Comparison of ENCODE assay signal across 8 mouse cellular contexts in the genomic region with DNA sequence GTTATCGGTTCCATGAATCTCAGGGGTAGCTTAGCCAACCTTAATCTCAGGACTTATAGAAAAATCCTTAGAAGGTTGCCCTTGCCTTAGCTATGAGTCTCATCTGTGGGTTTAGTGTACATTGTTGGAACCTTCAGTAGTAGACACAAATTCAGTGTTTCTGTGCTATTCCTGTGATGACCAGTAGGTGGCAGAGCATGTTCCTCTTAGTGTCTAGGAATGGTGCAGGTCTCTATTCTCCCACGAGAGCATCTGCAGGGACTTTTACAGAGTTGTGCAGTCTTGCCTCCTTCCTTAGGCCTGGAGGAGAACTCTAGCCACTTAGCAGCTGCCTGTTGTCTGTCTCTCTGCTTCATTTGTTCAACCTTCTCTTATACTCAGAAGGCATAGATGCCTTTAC.
DNase-seq lines count a peak whose midpoint lies in the region; ATAC-seq and TF ChIP-seq lines count a peak whose summit lies in the region.

No protein-coding gene starts in this region.

- no peak for ATAC-seq in hindbrain, embryonic 11.5 days (ENCODE audit: low FRiP score)

- no peaks in the 10 kb centered on the region for H3K9me3 ChIP-seq in hindbrain, embryonic 11.5 days (ENCODE audit: control insufficient read depth, low read length)

- TF ChIP-seq CTCF in cortical plate, adult 2 months (IDR thresholded peaks at IDR 0.05; ENCODE audit: extremely low read depth, insufficient read depth, low read length) = peak; percentile 73
- TF ChIP-seq CTCF in layer of hippocampus, adult 2 months (conservative IDR thresholded peaks at IDR 0.05) = peak; percentile 98

- no peak overlapping the region for H3K9ac ChIP-seq in hindbrain, embryonic 11.5 days (ENCODE audit: low read depth, low read length)

- H3K4me2 ChIP-seq in hindbrain, embryonic 11.5 days (replicated peaks; ENCODE audit: low read depth, low read length) = no peak overlapping the region

- TF ChIP-seq POLR2A in cortical plate, adult 2 months (IDR thresholded peaks at IDR 0.05; ENCODE audit: extremely low read depth, insufficient read depth, low read length) = no peak

- H3K4me3 ChIP-seq in cortical plate, adult 2 months (ENCODE audit: insufficient read depth, low read length) = no peak overlapping the region
- H3K4me3 ChIP-seq in hindbrain, embryonic 11.5 days (ENCODE audit: low read depth, low read length) = no peak overlapping the region
- no peak overlapping the region for H3K4me3 ChIP-seq in layer of hippocampus, adult 2 months

- 42% methylated on average over 2 of the region's 2 CpGs for WGBS in hindbrain, embryonic 11.5 days

- DNase-seq in CD8-positive naive resting alpha-beta T cell, adult 2 months (ENCODE audit: low read depth in 2 of 2, low spot score in 2 of 2) = peak; percentile 35 to 44
- peak; percentile 46 for DNase-seq in T-cell, adult 2 months (ENCODE audit: low spot score)
- peak; percentile 72 for DNase-seq in hindbrain, embryonic 11.5 days (ENCODE audit: low spot score)
- peak; percentile 80 to 81 for DNase-seq in layer of hippocampus, adult 2 months (ENCODE audit: low spot score in 2 of 2)
- peak; percentile 75 for DNase-seq in lung, postnatal 14 days
- peak; percentile 53 for DNase-seq in retina, postnatal 7 days (ENCODE audit: low read depth, low spot score)
- DNase-seq in thymus, postnatal 4 days = peak; percentile 70

- H3K27ac ChIP-seq in cortical plate, adult 2 months (ENCODE audit: insufficient read depth, low read length) = no peak overlapping the region
- no peak overlapping the region for H3K27ac ChIP-seq in hindbrain, embryonic 11.5 days (ENCODE audit: low read depth, low read length)
- H3K27ac ChIP-seq in layer of hippocampus, adult 2 months = peak overlapping the region; percentile 36; the same call in 1 of the 2 replicates

- no peaks in the 10 kb centered on the region for H3K36me3 ChIP-seq in hindbrain, embryonic 11.5 days (ENCODE audit: control insufficient read depth, insufficient read depth, low read length)

- peaks cover 5% of the 10 kb centered on the region; the same call in 1 of the 2 replicates for H3K4me1 ChIP-seq in cortical plate, adult 2 months (ENCODE audit: control insufficient read depth, insufficient read depth, low read length)
- no peaks in the 10 kb centered on the region; the same call in 1 of the 2 replicates for H3K4me1 ChIP-seq in hindbrain, embryonic 11.5 days (replicated peaks; ENCODE audit: control insufficient read depth, insufficient read depth, low read length)

- H3K27me3 ChIP-seq in hindbrain, embryonic 11.5 days (ENCODE audit: control insufficient read depth, insufficient read depth, low read length) = no peaks in the 10 kb centered on the region
